Mouse (Mus musculus) frontal cortex, postnatal 10 days (tissue): ENCODE results near the gene Zfp319.
A peak's percentile ranks its signal among the peaks of the same experiment; 100 is the strongest.

Experiments used
- DNase-seq, 2 experiments: peaks; one replicate each; pipeline ENCODE4 v3.0.0; 2022; ENCODE audit warnings: low spot score in 2 of 2, mixed read lengths in 1 of 2

The Zfp319 gene

GRCm38 (mm10) chr8:95310342-95310970 is 21.3 kb downstream of the Zfp319 start, which contains the start of gene Tepp:
Gene Tepp, plus strand, starts transcription at chr8:95310566.
- DNase-seq: no peak

GRCm38 (mm10) chr8:95306431-95306830 is 25.3 kb downstream of the Zfp319 start, which contains the start of gene Cngb1:
Gene Cngb1, minus strand, starts transcription at chr8:95306585.
- DNase-seq: no peak

GRCm38 (mm10) chr8:95305526-95305925 is 26.2 kb downstream of the Zfp319 start:
- DNase-seq: no peak

- DNase-seq: no peak
Observed at GRCm38 (mm10) chr8:95302410-95302809, 29.3 kb downstream of the Zfp319 start.

GRCm38 (mm10) chr8:95293891-95294290 is 37.9 kb downstream of the Zfp319 start:
- DNase-seq: no peak

- peak in 1 of 2 experiments; percentile 29 for DNase-seq
Observed at GRCm38 (mm10) chr8:95293172-95293571, 38.6 kb downstream of the Zfp319 start.

- no peak for DNase-seq
Observed at GRCm38 (mm10) chr8:95289066-95289650, 42.6 kb downstream of the Zfp319 start.

- DNase-seq: peak; percentile 24 to 29
Observed at GRCm38 (mm10) chr8:95281493-95281892, 50.3 kb downstream of the Zfp319 start.
